In the genomic region with DNA sequence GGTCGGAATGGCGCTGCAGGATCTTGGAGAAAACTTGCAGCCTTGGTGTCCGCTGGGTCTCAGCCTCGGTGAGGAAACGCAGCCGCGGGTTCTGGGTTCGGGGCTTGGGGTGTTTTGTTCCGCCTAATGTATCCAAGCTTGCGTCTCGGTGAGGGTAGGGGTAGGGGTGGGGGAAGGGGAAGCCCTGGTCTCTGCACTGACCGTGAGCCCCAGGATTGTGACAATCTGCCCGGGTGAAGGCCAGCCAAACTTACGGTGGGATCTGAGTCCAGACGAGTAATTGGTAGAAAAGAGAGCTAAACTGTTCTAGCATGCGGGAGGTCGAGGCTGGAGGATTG, we compare ENCODE assay signal across 8 mouse cellular contexts. TPM values are rescaled to one million over a fixed set of nuclear protein-coding genes. Genes with fewer than 3 reads are reported as not detected.
DNase-seq lines count a peak whose midpoint lies in the region; ATAC-seq and TF ChIP-seq lines count a peak whose summit lies in the region.

No protein-coding gene starts in this region.

- WGBS in embryonic facial prominence, embryonic 13.5 days = under 1% methylated on average over 17 of the region's 17 CpGs
- under 1% methylated on average over 17 of the region's 17 CpGs for WGBS in intestine, embryonic 16.5 days
- WGBS in neural tube, embryonic 13.5 days = under 1% methylated on average over 17 of the region's 17 CpGs

- H3K9me3 ChIP-seq in embryonic facial prominence, embryonic 13.5 days = no peaks in the 10 kb centered on the region
- H3K9me3 ChIP-seq in intestine, embryonic 16.5 days (ENCODE audit: control insufficient read depth, low read length) = no peaks in the 10 kb centered on the region
- H3K9me3 ChIP-seq in neural tube, embryonic 13.5 days = no peaks in the 10 kb centered on the region

- no peaks in the 10 kb centered on the region for H3K27me3 ChIP-seq in embryonic facial prominence, embryonic 13.5 days
- H3K27me3 ChIP-seq in intestine, embryonic 16.5 days (replicated peaks; ENCODE audit: control insufficient read depth, insufficient read depth, low read length) = no peaks in the 10 kb centered on the region
- no peaks in the 10 kb centered on the region for H3K27me3 ChIP-seq in neural tube, embryonic 13.5 days

- H3K9ac ChIP-seq in embryonic facial prominence, embryonic 13.5 days = peak overlapping the region; percentile 97
- H3K9ac ChIP-seq in intestine, embryonic 16.5 days (ENCODE audit: low read depth, low read length) = peak overlapping the region; percentile 96
- peak overlapping the region; percentile 81 for H3K9ac ChIP-seq in neural tube, embryonic 13.5 days

- H3K36me3 ChIP-seq in embryonic facial prominence, embryonic 13.5 days = no peaks in the 10 kb centered on the region
- no peaks in the 10 kb centered on the region for H3K36me3 ChIP-seq in intestine, embryonic 16.5 days (ENCODE audit: control insufficient read depth, insufficient read depth, low read length)
- H3K36me3 ChIP-seq in neural tube, embryonic 13.5 days = no peaks in the 10 kb centered on the region; the same call in 1 of the 2 replicates

- intact Hi-C loops in left cerebral cortex, adult 2 months (cut with DNase I) = no loop called here
- intact Hi-C loops in left cerebral cortex, postnatal 10 days (cut with DNase I) = no loop called here

- H3K27ac ChIP-seq in left cerebral cortex, adult 2 months = no peak overlapping the region
- H3K27ac ChIP-seq in embryonic facial prominence, embryonic 13.5 days = peak overlapping the region; percentile 90
- H3K27ac ChIP-seq in intestine, embryonic 16.5 days (ENCODE audit: low read length) = peak overlapping the region; percentile 26; the same call in 1 of the 2 replicates
- H3K27ac ChIP-seq in neural tube, embryonic 13.5 days (replicated peaks) = 0 out of 2 replicates have a peak overlapping the region, but pooled peaks have one; percentile 34

- peak overlapping the region; percentile 85 for H3K4me3 ChIP-seq in left cerebral cortex, adult 2 months
- peak overlapping the region; percentile 98 for H3K4me3 ChIP-seq in embryonic facial prominence, embryonic 13.5 days
- peak overlapping the region; percentile 98 for H3K4me3 ChIP-seq in intestine, embryonic 16.5 days (ENCODE audit: low read length)
- H3K4me3 ChIP-seq in neural tube, embryonic 13.5 days = peak overlapping the region; percentile 84

- H3K4me2 ChIP-seq in embryonic facial prominence, embryonic 13.5 days = peak overlapping the region; percentile 91
- H3K4me2 ChIP-seq in intestine, embryonic 16.5 days (ENCODE audit: low read depth, low read length) = peak overlapping the region; percentile 71
- peak overlapping the region; percentile 86 for H3K4me2 ChIP-seq in neural tube, embryonic 13.5 days

- H3K4me1 ChIP-seq in embryonic facial prominence, embryonic 13.5 days = peaks cover 43% of the 10 kb centered on the region
- peaks cover 34% of the 10 kb centered on the region for H3K4me1 ChIP-seq in intestine, embryonic 16.5 days (ENCODE audit: control insufficient read depth, insufficient read depth, low read length)
- H3K4me1 ChIP-seq in neural tube, embryonic 13.5 days (replicated peaks) = peaks cover 52% of the 10 kb centered on the region

- no peak for DNase-seq in left cerebral cortex, adult 2 months (ENCODE audit: extremely low spot score in 1 of 2, low spot score in 2 of 2)
- DNase-seq in left cerebral cortex, postnatal 10 days (ENCODE audit: extremely low spot score in 1 of 2, low spot score in 2 of 2) = no peak
- DNase-seq in right cerebral cortex, adult 18-20 months = no peak
- DNase-seq in adrenal gland, postnatal 10 days = no peak
- no peak for DNase-seq in gastrocnemius, postnatal 4 days (ENCODE audit: low spot score in 2 of 2)

- ATAC-seq in embryonic facial prominence, embryonic 13.5 days (ENCODE audit: insufficient number of reproducible peaks, insufficient read depth, low FRiP score, low TSS enrichment, low read depth) = 0 out of 2 replicates have a peak, but pooled peaks have one; percentile 5
- ATAC-seq in intestine, embryonic 16.5 days = peak; percentile 47
- peak; percentile 41 for ATAC-seq in neural tube, embryonic 13.5 days (ENCODE audit: low read depth)

- no peak for TF ChIP-seq CTCF in left cerebral cortex, adult 2 months (IDR thresholded peaks at IDR 0.05)

RNA-seq across cellular contexts. Expression of a gene that starts 0.8 kb away (rescaled TPM):
- total RNA-seq in left cerebral cortex, adult 2 months (2021) = 10 to 100 TPM; 16.1 to 18.1 TPM
- total RNA-seq in left cerebral cortex, postnatal 10 days (2021) = 10 to 100 TPM; 18.3 to 19.9 TPM
- 27.2 and 28.9 TPM in 2 replicates for polyA plus RNA-seq in embryonic facial prominence, embryonic 13.5 days (2015; fragmentation: Nextera tagmentation; extraction: Ambion mirVana)
- polyA plus RNA-seq in intestine, embryonic 16.5 days (2015; fragmentation: Nextera tagmentation; extraction: Ambion mirVana) = 20.3 and 20.9 TPM in 2 replicates
- 13.6 and 15.1 TPM in 2 replicates for polyA plus RNA-seq in neural tube, embryonic 13.5 days (2015; fragmentation: Nextera tagmentation; extraction: Ambion mirVana)
- total RNA-seq in adrenal gland, postnatal 10 days (2021) = 10 to 100 TPM; 19.2 to 26.0 TPM
- 10 to 100 TPM; 14.5 to 17.4 TPM for total RNA-seq in gastrocnemius, postnatal 4 days (2021)

RNA-seq across cellular contexts. Expression of a gene that starts 0.9 kb away (rescaled TPM):
- 100 to 1,000 TPM in 1 of 2 experiments, 10 to 100 TPM in 1; 92.9 to 101 TPM for total RNA-seq in left cerebral cortex, adult 2 months (2021)
- 100 to 1,000 TPM; 117 to 119 TPM for total RNA-seq in left cerebral cortex, postnatal 10 days (2021)
- polyA plus RNA-seq in embryonic facial prominence, embryonic 13.5 days (2015; fragmentation: Nextera tagmentation; extraction: Ambion mirVana) = 36.1 and 40.4 TPM in 2 replicates
- polyA plus RNA-seq in intestine, embryonic 16.5 days (2015; fragmentation: Nextera tagmentation; extraction: Ambion mirVana) = 26.7 and 30.2 TPM in 2 replicates
- polyA plus RNA-seq in neural tube, embryonic 13.5 days (2015; fragmentation: Nextera tagmentation; extraction: Ambion mirVana) = 73.1 and 81.1 TPM in 2 replicates
- total RNA-seq in adrenal gland, postnatal 10 days (2021) = 10 to 100 TPM; 32.8 to 38.7 TPM
- 10 to 100 TPM; 35.5 to 41.7 TPM for total RNA-seq in gastrocnemius, postnatal 4 days (2021)

RNA-seq across cellular contexts. Expression of a gene that starts 31.2 kb away (rescaled TPM):
- 10 to 100 TPM; 54.1 to 58.4 TPM for total RNA-seq in left cerebral cortex, adult 2 months (2021)
- 10 to 100 TPM; 76.9 to 79.6 TPM for total RNA-seq in left cerebral cortex, postnatal 10 days (2021)
- 132 and 154 TPM in 2 replicates for polyA plus RNA-seq in embryonic facial prominence, embryonic 13.5 days (2015; fragmentation: Nextera tagmentation; extraction: Ambion mirVana)
- polyA plus RNA-seq in intestine, embryonic 16.5 days (2015; fragmentation: Nextera tagmentation; extraction: Ambion mirVana) = 120 and 137 TPM in 2 replicates
- 130 and 136 TPM in 2 replicates for polyA plus RNA-seq in neural tube, embryonic 13.5 days (2015; fragmentation: Nextera tagmentation; extraction: Ambion mirVana)
- 10 to 100 TPM; 42.3 to 49.5 TPM for total RNA-seq in adrenal gland, postnatal 10 days (2021)
- 10 to 100 TPM; 39.3 to 40.8 TPM for total RNA-seq in gastrocnemius, postnatal 4 days (2021)

RNA-seq across cellular contexts. Expression of a gene that starts 31.4 kb away (rescaled TPM):
- total RNA-seq in left cerebral cortex, adult 2 months (2021) = 10 to 100 TPM; 32.2 to 32.4 TPM
- total RNA-seq in left cerebral cortex, postnatal 10 days (2021) = 10 to 100 TPM; 27.1 to 29.1 TPM
- polyA plus RNA-seq in embryonic facial prominence, embryonic 13.5 days (2015; fragmentation: Nextera tagmentation; extraction: Ambion mirVana) = 54.1 and 54.5 TPM in 2 replicates
- polyA plus RNA-seq in intestine, embryonic 16.5 days (2015; fragmentation: Nextera tagmentation; extraction: Ambion mirVana) = 37.8 and 39.7 TPM in 2 replicates
- polyA plus RNA-seq in neural tube, embryonic 13.5 days (2015; fragmentation: Nextera tagmentation; extraction: Ambion mirVana) = 30.7 and 34.2 TPM in 2 replicates
- total RNA-seq in adrenal gland, postnatal 10 days (2021) = 10 to 100 TPM; 75.6 to 95.6 TPM
- total RNA-seq in gastrocnemius, postnatal 4 days (2021) = 10 to 100 TPM; 34.5 to 36.7 TPM
